Mouse (Mus musculus) R1 (cell line): ENCODE measurements at regions not wholly inside any gene's neighbourhood (a gene's known extent, or its start where the extent isn't known, plus 50 kb on each side); places are given as distances from the start of the nearest gene placed in this dataset.

Experiments
- DNase-seq: peaks from one replicate; pipeline ENCODE4 v3.0.0-alpha.2; 2018; ENCODE audit warnings: low read depth, low spot score

DNA sequence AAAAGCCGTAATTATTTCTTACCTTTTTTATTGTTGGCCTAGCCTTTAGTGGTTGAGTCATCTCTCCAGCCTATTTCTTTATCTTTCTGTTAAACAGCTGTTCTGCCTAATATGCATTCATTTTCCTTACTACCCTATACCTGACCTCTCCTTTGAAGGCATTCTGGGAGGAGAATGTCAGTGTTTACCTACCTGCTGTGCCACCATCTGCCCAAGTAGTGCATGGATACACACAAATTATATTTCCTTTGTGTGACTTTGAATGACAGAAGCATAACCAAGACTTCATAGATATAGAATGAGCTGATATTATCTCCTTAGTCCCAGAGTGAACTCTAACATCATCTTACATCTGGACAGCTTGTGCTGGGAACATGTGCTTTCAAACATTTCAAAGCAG is 293.5 kb upstream of the Tom1l1 start:
- no peak for DNase-seq

DNA sequence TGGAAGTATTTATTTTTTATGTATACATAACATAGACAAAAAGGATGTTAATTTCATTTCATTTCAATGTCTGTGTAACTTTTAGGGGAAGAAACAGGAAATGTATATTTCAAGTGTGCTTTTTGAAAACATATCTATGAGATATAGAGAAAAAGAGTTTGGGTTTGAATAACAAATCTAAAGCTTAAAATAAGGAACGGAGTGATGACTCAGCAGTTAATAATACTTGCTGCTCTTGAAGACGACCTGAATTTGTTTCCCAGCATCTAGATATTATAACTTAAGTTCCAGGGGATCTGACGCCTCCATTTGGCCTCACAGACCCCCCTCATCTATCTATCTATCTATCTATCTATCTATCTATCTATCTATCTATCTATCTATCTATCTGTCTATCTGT is 290.1 kb upstream of the Tom1l1 start:
- DNase-seq, result no peak

DNA sequence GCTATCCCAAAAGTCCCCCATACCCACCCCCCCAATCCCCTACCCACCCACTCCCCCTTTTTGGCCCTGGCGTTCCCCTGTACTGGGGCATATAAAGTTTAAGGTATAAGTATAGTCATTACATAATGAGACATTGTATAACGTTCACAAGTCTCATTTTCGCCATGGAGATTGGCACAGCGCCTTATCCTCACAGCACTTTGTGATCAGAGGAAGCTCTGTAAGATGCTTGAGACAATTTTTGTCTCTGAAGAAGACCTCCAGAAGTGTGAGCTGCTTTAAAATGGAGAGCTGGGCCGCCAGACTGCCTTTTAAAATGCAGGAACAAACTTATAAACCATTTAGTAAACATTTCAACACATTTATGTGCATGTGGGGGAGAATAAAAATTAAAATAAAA is 252.9 kb upstream of the Tom1l1 start:
- no peak for DNase-seq

DNA sequence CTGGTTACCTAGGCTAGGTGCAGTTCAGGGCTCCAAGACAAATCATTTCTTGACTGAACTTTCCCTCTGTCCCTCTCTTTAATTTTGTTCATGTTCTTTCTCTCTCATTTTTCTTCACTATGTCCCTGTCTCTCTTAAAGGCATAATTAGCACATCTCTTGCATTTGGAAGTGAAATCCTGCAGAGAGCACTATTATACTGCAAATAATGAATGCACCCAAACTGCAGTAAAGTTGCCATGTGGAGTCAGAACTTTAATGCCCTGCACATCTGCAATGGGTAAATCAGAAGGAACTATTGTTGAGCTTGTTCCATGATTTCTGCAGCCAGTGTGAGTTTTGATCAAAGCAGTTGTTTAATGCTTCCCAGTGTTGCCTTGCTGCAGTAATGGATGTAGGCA is 237.6 kb upstream of the Tom1l1 start:
- no peak for DNase-seq

DNA sequence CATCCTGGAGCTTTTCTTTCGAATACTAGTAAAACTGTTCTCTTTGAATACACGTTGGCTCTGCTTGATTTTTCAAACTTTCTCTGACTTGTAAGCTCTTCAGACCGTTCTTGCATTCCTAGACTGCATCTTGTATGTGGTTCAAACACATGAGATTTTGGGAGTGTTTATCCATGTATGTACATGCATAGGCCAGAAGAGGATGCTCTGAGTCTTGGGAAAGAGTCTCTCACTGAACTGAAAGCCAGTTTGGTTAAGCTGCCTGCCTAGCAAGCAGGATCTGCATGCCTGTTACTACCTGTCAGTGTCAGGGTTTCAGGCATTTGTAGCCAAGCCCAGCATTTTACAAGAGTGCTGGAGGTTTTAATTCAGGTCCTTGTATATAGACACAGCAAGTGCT is 229.6 kb upstream of the Tom1l1 start:
- no peak for DNase-seq

DNA sequence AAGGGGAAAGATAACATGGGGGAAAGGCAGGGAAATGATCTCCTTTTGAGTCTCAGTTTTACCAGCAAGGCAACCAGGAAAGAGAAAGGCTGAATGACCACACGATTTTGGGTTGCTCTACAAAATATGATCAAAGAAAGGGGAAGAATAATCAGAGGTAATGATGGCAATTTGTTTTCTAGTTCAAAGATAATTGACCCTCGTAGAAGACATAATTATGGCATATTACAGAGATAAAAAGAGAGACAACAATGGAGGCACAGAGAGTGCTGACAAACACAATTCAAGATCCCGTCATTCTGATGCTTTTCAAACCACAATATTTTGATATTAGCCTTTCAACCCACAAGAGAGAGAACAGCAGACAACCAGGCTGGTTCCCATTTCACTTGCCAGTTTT is 206.1 kb upstream of the Tom1l1 start:
- no peak for DNase-seq

DNA sequence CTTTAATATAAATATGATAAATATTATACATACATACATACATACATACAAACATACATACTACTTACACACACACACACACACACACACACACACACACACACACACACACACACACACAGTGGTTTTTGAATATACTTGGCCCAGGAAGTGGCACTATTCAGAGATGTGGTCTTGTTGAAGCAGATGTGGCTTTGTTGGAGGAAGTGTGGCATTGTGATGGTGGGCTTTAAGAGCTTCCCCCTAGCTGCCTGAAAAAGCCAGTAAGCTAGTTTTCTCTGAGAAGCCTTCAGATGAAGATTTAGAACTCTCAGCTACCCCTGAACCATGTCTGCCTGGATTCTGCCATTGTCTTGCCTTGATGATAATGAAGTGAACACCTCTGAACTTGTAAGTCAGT is 185.0 kb upstream of the Tom1l1 start:
- DNase-seq, result no peak

DNA sequence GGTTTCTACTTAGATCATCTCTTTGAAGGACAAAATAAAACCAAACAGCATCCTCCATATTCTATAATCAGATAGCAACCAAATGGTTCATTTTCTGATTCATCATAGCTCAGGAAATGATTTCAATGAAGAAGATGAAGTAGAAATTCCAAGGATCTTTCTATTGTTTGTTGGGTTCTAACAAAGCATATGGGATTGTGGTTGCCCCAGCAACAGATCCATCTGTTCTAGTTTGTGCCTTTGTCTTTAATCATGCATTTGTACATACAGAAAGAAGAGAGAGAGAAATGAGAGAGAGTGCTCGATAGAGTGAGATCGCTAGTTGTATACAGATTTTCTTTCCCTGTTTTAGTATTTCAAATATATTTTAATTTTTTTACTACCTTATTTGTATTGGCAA is 183.5 kb upstream of the Tom1l1 start:
- no peak for DNase-seq

DNA sequence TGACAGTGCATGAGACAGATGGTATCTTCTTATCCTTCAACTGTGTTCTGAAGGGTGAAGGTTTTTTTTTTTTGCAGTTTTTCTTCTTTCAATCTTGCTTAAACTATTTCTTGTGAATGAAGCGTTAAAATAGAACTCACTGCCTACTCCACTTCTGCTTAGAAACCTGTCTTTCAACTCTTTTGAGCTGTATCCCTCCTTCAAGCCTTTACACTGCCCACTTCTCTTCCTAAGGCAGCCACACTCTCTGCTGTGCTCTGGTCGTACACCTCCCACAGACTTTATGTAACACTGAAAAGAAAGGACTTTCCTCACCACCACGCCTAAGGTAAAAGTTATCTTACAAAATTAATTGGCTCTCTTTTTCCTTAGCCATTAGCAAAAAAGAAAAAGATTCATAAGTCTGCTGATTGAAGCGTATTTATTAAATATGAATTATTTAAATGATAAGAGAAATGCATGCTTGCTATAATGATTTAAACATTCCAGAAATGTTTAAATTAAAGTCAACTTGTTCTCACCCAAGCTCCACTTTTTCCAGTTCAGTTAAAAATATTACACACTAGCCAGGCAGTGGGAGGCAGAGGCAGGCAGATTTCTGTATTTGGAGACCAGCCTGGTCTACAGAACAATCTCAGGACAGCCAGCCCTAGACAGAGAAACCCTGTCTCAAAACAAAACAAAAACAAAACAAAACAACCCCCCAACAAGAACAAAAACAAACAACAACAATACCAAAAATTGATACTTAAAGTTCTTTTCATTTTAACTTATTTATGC is 176.0 kb upstream of the Tom1l1 start:
- no peak for DNase-seq

DNA sequence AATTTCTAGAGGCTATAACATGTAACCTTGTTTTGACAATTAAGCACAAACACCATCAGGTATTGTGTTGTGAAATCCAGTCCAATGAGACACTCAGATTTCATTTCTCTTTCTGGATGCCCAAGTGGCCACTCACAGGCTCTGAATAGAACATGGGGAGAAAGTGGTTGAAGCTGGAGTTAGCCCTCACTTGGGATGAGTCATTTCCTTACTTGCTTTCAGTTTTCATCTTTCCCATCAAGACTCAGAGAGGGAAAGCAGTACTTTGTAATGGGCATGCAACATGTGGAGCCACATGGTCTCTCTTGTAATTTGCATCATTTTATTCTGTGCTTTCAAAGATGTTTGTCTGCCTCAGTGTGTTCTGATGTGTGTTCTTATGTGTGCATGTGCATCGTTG is 167.6 kb upstream of the Tom1l1 start:
- no peak for DNase-seq

DNA sequence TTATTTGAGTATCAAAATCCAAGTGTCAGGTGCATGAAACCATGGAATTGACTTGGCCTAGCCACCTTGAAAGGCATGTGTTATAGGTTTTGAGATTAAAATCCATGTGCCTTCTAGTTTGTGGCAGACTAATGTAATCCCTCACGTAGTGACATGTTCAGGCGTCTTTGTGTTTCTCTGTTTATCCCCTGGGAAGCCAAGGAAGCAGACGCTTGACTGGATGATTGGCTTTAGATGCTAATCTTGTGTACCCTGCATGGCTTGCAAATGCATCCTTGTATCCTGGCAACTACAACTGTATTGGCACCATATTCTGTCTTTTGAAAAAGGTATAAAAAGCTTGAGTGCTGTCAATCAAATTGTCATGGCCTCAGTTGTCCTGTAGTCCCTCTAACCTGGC is 167.2 kb upstream of the Tom1l1 start:
- DNase-seq, result no peak

DNA sequence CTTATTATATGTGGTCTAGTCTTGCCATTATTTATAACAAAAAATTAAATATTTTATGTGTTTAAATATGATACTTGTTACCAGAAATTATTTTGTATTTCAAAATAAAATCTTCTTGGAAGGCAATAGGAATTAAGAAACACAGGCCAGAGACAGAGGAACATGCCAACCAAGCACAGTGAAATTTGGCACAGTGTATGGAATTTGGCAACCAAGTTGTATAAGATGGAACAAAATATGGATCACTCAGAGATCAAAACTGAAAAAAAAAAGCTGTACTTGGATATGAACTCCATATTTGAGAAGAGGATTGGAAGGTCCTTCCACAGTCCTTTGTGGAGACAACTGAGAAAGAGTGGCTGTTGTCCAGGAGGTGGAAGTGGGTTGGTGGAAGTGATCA is 163.1 kb upstream of the Tom1l1 start:
- DNase-seq, result no peak

DNA sequence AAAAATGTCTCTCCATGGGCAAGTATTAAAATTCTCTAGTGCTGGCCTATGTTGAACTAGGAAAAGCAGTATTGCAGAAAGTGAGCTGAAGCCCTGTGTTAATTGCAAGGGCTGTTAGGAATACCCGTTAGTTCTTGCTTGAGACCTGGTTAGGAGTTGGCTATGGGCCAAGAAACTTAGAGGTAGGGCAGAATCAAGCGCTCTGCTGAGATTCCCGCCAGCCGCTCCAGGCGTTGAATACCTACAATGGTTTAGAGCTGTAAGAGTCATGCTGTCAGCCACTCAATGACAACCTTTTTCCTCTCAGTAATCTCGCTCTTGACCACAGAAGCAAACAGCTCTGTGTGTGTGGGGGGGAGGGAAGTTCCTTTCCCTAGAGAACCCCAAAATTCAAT is 156.8 kb upstream of the Tom1l1 start:
- peak; percentile 14 for DNase-seq

DNA sequence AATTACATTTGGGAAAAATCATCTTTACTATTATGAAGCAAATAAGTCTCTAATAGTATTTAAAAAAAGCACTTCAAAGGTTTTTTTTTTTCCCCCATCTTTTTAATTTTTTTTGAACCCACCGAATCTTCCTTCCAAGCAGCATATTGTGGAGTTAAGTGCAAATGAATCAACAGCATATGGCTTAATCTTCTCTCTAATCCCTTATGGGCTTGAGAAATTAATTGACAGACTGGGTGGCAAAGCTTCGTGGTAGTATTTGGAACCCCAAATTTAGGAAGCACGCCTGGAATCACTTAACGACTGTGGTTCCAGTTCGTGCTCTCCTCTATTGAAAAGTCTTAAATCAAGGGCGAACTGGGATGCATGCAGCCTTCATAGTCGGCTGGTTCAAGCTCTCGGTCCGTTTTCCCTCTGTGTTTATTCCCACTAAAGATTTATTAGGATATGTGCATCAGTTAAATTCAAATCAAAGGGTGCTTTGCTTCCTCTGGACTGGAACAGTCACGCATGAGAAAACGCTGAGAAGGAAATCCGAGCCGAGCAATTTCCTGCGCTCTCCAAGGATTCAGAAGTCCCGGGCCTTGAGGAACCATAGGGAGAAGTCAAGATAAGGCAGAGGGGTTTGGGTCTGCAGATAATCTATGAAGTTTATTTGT is 156.2 kb upstream of the Tom1l1 start:
- no peak for DNase-seq

DNA sequence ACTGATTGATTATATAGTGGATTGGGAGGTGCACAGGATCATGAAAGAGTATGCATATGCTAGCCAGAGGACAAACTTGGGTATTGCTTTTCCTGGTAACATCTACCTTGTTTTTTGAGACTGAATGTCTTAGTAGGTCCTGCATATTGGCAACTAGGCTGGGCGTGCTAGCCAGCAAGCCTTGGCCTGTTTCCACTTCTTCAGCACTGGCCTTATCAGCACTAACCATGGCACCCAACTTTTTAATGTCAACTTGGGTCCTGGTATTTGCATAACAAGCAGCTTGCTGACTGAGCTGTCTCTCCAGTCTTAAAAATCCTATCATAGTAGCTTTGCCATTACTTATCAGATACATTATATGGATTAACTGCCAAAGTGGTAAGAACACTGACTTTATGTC is 150.0 kb upstream of the Tom1l1 start:
- no peak for DNase-seq

DNA sequence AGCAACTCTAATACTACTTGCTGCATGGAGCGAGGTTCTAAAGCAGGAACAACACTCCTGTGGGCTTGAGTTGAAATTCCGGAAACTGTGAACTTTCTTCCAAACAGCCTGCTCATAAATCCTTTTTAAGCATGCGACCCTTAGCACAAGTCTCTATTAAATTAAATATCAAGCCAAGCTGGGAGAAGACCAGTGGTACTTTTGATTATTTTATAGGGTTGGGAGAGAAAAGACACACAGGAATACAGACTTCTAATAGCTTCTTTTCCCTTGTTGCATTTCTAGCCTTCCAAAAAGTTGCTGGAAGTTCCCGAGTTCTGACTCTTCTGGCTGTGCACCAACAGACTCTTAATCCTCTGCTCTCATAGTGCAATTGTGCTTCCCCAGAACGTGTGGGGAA is 136.6 kb upstream of the Tom1l1 start:
- no peak for DNase-seq

DNA sequence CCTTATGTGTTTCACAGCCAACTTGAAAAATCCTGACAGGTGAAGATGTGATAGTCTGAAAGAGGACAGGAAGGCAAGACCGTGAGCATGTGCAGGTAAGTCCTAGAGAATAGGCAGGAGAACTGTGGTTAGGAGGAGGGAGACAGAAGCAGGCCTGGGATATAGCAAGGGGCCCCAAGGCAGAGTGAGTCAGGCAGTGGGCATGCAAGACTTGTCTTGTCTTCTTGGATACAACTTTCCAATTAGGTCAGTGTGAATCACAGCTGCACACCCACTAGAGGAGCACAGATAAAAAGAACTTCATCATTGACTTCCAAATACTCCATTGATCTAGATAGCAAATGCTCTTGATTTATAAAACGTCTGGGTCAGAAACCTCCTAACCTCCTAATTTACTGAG is 128.6 kb upstream of the Tom1l1 start:
- DNase-seq, result no peak

DNA sequence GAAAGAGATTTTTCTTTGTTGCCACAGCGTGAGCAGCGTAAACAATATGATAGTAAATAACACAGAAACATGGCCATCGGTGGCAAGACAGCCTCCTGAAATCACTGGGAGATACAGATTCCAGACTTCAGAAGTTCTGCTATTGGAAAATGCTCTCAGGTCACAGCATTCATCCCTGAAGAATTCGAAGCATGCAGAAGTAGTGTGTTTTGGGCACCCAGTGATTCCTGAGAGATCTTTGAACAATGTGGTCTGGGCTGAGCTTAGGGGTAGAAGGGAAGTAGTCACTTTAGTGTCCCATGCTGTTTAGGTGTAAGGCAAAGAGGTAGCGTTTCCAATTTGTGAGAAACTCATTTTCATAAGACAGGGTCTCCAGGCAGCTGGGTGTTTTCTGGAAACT is 126.3 kb upstream of the Tom1l1 start:
- no peak for DNase-seq

DNA sequence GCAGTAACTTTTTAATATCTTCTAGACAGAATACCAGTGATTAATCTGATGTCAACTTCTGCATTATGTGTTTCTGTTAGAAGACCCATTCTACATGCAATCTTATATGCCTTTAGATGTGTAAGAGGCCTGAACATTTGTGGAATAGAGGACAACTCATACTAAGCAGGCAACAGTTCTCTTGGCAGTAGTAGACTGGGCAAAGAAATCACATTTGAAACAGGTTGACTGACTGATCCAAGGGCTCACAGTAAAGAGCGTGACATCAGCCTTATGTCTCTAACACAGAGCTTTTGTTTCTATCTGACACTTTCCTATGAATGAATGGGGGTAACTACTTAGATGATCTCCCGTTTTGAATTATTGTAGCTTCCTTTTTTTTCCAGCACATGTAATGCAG is 124.8 kb upstream of the Tom1l1 start:
- DNase-seq, result no peak

DNA sequence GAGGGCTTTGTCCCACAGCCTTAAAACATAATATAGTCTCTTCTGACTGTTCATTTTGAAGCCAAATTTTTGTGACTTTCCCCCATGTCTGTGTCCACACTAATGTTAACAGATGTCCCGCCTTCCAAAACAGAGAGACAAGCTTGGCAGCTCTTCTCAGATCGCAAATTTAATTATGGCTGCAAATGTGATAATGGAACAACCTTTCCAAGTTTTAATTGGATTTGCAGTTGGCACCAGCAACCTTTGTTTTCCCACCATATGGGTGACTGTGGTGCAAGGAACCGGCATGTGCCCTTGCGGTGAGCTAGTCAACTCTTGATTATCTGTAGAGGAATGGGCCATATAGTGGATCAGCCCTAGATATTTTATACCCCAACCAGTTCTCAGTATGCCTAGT is 124.4 kb upstream of the Tom1l1 start:
- DNase-seq, result no peak

DNA sequence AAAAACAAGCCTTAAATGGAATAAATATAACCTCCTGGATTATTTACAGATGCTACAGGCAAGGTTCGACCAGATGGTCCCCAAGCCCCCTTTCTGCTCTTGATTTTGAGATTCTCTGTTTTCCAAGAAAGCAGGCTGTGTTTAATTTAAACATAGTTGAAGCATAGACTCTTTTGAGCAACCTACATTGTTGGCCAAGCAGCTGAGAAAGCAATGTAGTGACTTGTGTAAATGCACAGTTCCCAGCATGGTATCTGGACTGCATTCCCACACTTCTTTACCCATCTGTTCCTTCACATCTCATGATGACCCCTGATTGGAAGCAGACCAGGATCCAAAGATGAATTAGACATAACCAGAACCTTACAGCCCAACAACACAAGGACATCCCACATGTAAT is 120.3 kb upstream of the Tom1l1 start:
- no peak for DNase-seq

DNA sequence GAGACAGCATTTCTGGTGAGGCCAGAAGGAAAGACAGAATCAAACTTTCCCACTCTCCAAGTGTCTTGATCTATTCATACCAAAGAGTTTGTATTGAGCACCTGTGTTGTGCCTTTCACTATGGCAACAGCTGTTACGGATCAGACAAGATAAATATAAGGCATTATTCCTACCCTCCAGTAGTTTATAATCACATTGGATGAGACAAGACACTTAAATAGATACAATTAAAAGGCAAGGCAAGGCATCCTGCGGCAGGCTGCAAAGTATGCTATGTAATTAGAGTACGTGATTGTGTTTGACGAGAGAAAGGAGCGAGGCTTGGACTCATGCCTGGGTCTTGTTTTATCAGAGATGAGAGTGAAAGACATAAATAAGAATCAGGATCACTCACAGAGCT is 119.2 kb upstream of the Tom1l1 start:
- no peak for DNase-seq

DNA sequence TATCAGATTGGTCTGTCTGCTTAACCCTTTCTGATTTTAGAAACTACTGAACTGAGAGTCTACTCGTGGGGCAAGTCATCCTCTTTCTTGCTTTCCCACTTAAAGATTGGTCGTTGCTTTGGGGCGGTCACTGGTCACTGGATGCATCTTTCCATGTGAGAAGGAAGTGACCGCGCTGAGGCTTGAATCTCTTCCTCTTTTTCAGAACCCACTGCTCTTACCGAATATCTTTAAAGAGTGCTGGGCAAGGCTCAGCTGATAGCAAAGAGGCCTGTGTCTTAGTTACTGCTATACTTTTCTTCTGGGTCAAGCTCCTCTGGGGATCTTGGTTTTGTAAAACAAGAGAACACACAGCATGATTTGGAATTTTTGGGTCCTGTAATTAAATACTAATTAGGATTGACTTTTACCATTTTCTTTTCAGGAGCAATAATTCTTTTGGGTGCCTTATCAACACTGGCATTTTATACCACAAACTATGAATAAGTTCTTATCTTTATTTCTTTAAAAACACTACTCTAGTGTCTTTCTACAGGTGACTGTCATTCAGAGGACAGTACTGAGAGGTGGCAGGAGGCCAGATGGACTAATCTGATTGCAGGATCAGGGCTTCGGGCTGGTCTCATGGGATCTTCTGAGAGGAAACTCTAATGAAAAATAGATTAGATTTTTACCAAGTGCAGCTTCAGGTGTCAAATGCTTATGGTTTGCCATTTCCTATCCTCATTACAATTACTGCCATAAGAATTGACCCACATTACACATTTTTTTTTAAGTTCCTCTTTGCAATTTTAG is 114.6 kb upstream of the Tom1l1 start:
- no peak for DNase-seq
